Mouse (Mus musculus): ENCODE results near the gene Islr2.

- TF ChIP-seq CTCF (IDR thresholded peaks at IDR 0.05; ENCODE audit: extremely low read depth, insufficient read depth, low read length) (no peak), POLR2A (IDR thresholded peaks at IDR 0.05; ENCODE audit: extremely low read depth, insufficient read depth, low read length) (no peak)
These were observed 55.3 kb downstream of the Islr2 start for GRCm38 (mm10) chr9:58148806-58149205.

Measured in cortical plate, adult 2 months (tissue).